Mouse (Mus musculus) lung, postnatal 0 days (tissue): ENCODE data around the gene Ppp4r3b.

Experiments used
- CTCF ChIP-seq: IDR thresholded peaks from 2 replicates; pipeline ENCODE4 v1.5.1; 2016; ENCODE audit warnings: antibody characterized with exemption, mild to moderate bottlenecking
- EP300 ChIP-seq: IDR thresholded peaks from 2 replicates; pipeline ENCODE4 v1.6.1; 2016; ENCODE audit warnings: antibody characterized with exemption, mild to moderate bottlenecking, control low read depth

GRCm38 (mm10) chr11:29181751-29182150 lies 9.1 kb downstream of the Ppp4r3b start:
- no peak for TF ChIP-seq CTCF
- no peak for TF ChIP-seq EP300
